Mouse (Mus musculus) neural tube, embryonic 13.5 days (tissue): ENCODE measurements around the gene Nsun4. TPM values are rescaled to one million over a fixed set of nuclear protein-coding genes. Genes with fewer than 3 reads are reported as not detected.

Experiments used
- ATAC-seq: fragments of 200-750 bp; cut with Nextera tagmentation; 2 replicates; pipeline ENCODE4 v1.8.0; 2017; ENCODE audit warnings: low read depth, mild to moderate bottlenecking, moderate TSS enrichment, moderate library complexity
- H3K27ac ChIP-seq: fragments of 300-500 bp; sonication (generic); replicated peaks from 2 replicates; pipeline ENCODE4 v1.5.1; 2015; ENCODE audit warnings: moderate library complexity, mild to moderate bottlenecking, inconsistent platforms
- H3K27me3 ChIP-seq: fragments of 300-500 bp; sonication (generic); 2 replicates; pipeline ENCODE4 v1.6.1; 2015; ENCODE audit warnings: mild to moderate bottlenecking, inconsistent platforms
- H3K36me3 ChIP-seq: fragments of 300-500 bp; sonication (generic); 2 replicates; pipeline ENCODE4 v1.6.1; 2015; ENCODE audit warnings: mild to moderate bottlenecking, inconsistent platforms
- H3K4me1 ChIP-seq: fragments of 300-500 bp; sonication (generic); replicated peaks from 2 replicates; pipeline ENCODE4 v1.6.1; 2015; ENCODE audit warnings: inconsistent platforms
- H3K4me2 ChIP-seq: fragments of 300-500 bp; sonication (generic); 2 replicates; pipeline ENCODE4 v1.6.1; 2015; ENCODE audit warnings: inconsistent platforms, mild to moderate bottlenecking, moderate library complexity
- H3K4me3 ChIP-seq: fragments of 300-500 bp; sonication (generic); 2 replicates; pipeline ENCODE4 v1.5.1; 2015; ENCODE audit warnings: mild to moderate bottlenecking, inconsistent platforms
- H3K9ac ChIP-seq: fragments of 300-500 bp; sonication (generic); 2 replicates; pipeline ENCODE4 v1.6.1; 2015; ENCODE audit warnings: moderate library complexity, mild to moderate bottlenecking, inconsistent platforms
- H3K9me3 ChIP-seq: fragments of 300-500 bp; sonication (generic); 2 replicates; pipeline ENCODE4 v1.6.1; 2016; ENCODE audit warnings: inconsistent platforms
- WGBS: fragments of 180-500 bp; shearing (Covaris S2); methylation state at CpG from one replicate; pipeline ENCODE4 v1.1.7; 2015; 5-methylcytosine and 5-hydroxymethylcytosine counted together
- polyA plus RNA-seq: library from polyadenylated mRNA; unstranded; fragments of >200 nt; fragmentation: Nextera tagmentation; extraction: Ambion mirVana; gene quantifications from 2 replicates; pipeline ENCODE4 v1.2.1, GENCODE M21; 2015

Gene Nsun4
- polyA plus RNA-seq, 1 experiment from 2014 or later: 17.2 TPM

- H3K27me3 ChIP-seq: no peaks in the 10 kb centered on the region
- no peak for ATAC-seq
- 56% methylated on average over 4 of the region's 4 CpGs for WGBS
- peak overlapping the region; percentile 31; the same call in 1 of the 2 replicates for H3K9ac ChIP-seq
- H3K36me3 ChIP-seq: peaks cover 26% of the 10 kb centered on the region
- no peak overlapping the region for H3K27ac ChIP-seq
- peaks cover 39% of the 10 kb centered on the region for H3K4me1 ChIP-seq
- H3K9me3 ChIP-seq: no peaks in the 10 kb centered on the region
- peak overlapping the region; percentile 30; the same call in 1 of the 2 replicates for H3K4me2 ChIP-seq
- H3K4me3 ChIP-seq: peak overlapping the region; percentile 2; the same call in 1 of the 2 replicates
These were observed 19.5 kb upstream of the Nsun4 start for GRCm38 (mm10) chr4:116073146-116073545.

- 93% methylated on average over 6 of the region's 6 CpGs for WGBS
- Histone ChIP-seq H3K4me1 (peaks cover 24% of the 10 kb centered on the region), H3K27me3 (no peaks in the 10 kb centered on the region), H3K27ac (no peak overlapping the region), H3K9me3 (no peaks in the 10 kb centered on the region), H3K9ac (no peak overlapping the region), H3K4me3 (no peak overlapping the region), H3K4me2 (no peak overlapping the region), H3K36me3 (peaks cover 53% of the 10 kb centered on the region)
- ATAC-seq: no peak
These were observed 16.4 kb upstream of the Nsun4 start for GRCm38 (mm10) chr4:116070116-116070515.

- Histone ChIP-seq H3K9me3 (no peaks in the 10 kb centered on the region), H3K27ac (no peak overlapping the region), H3K4me3 (no peak overlapping the region), H3K4me2 (no peak overlapping the region), H3K36me3 (peaks cover 34% of the 10 kb centered on the region), H3K9ac (no peak overlapping the region), H3K27me3 (no peaks in the 10 kb centered on the region), H3K4me1 (no peaks in the 10 kb centered on the region)
- 67% methylated on average over 1 of the region's 1 CpGs for WGBS
- ATAC-seq: no peak
These were observed 10.2 kb upstream of the Nsun4 start for GRCm38 (mm10) chr4:116063855-116064254.

GRCm38 (mm10) chr4:116059012-116059726 is 5.5 kb upstream of the Nsun4 start:
- no peak overlapping the region for H3K4me3 ChIP-seq
- ATAC-seq: no peak
- H3K36me3 ChIP-seq: no peaks in the 10 kb centered on the region
- no peak overlapping the region for H3K27ac ChIP-seq
- 81% methylated on average over 5 of the region's 5 CpGs for WGBS
- no peak overlapping the region for H3K4me2 ChIP-seq
- no peak overlapping the region for H3K9ac ChIP-seq
- no peaks in the 10 kb centered on the region for H3K27me3 ChIP-seq
- H3K4me1 ChIP-seq: peaks cover 4% of the 10 kb centered on the region
- no peaks in the 10 kb centered on the region for H3K9me3 ChIP-seq

- Histone ChIP-seq H3K9ac (no peak overlapping the region), H3K4me3 (no peak overlapping the region), H3K27ac (no peak overlapping the region), H3K36me3 (no peaks in the 10 kb centered on the region), H3K4me1 (peaks cover 14% of the 10 kb centered on the region), H3K27me3 (no peaks in the 10 kb centered on the region), H3K9me3 (no peaks in the 10 kb centered on the region), H3K4me2 (no peak overlapping the region)
- ATAC-seq: no peak
- WGBS: 0% methylated on average over 1 of the region's 1 CpGs
These were observed 3.9 kb upstream of the Nsun4 start for GRCm38 (mm10) chr4:116057559-116057958.

- peaks cover 7% of the 10 kb centered on the region; the same call in 1 of the 2 replicates for H3K36me3 ChIP-seq
- H3K27me3 ChIP-seq: no peaks in the 10 kb centered on the region
- peak overlapping the region; percentile 54 for H3K4me3 ChIP-seq
- H3K27ac ChIP-seq: peak overlapping the region; percentile 90
- ATAC-seq: peak; percentile 52; the same call in 1 of the 2 replicates
- 7% methylated on average over 20 of the region's 22 CpGs for WGBS
- peak overlapping the region; percentile 73 for H3K4me2 ChIP-seq
- peaks cover 19% of the 10 kb centered on the region for H3K4me1 ChIP-seq
- no peaks in the 10 kb centered on the region for H3K9me3 ChIP-seq
- H3K9ac ChIP-seq: peak overlapping the region; percentile 68
These were observed 966 bp downstream of the Nsun4 start for GRCm38 (mm10) chr4:116052526-116053293.

GRCm38 (mm10) chr4:116049211-116049610 is 4.5 kb downstream of the Nsun4 start:
- peaks cover 12% of the 10 kb centered on the region; the same call in 1 of the 2 replicates for H3K36me3 ChIP-seq
- H3K9ac ChIP-seq: no peak overlapping the region
- no peak for ATAC-seq
- no peak overlapping the region for H3K4me2 ChIP-seq
- peaks cover 15% of the 10 kb centered on the region for H3K4me1 ChIP-seq
- H3K27me3 ChIP-seq: no peaks in the 10 kb centered on the region
- 89% methylated on average over 3 of the region's 3 CpGs for WGBS
- H3K9me3 ChIP-seq: no peaks in the 10 kb centered on the region
- H3K27ac ChIP-seq: no peak overlapping the region
- no peak overlapping the region for H3K4me3 ChIP-seq

- H3K27me3 ChIP-seq: no peaks in the 10 kb centered on the region
- no peak overlapping the region for H3K9ac ChIP-seq
- no peak overlapping the region for H3K27ac ChIP-seq
- no peak overlapping the region for H3K4me2 ChIP-seq
- H3K36me3 ChIP-seq: peaks cover 17% of the 10 kb centered on the region; the same call in 1 of the 2 replicates
- no peak for ATAC-seq
- 84% methylated on average over 7 of the region's 7 CpGs for WGBS
- no peaks in the 10 kb centered on the region for H3K9me3 ChIP-seq
- H3K4me1 ChIP-seq: peaks cover 12% of the 10 kb centered on the region
- no peak overlapping the region for H3K4me3 ChIP-seq
These were observed 5.4 kb downstream of the Nsun4 start for GRCm38 (mm10) chr4:116048130-116048920.

GRCm38 (mm10) chr4:116047681-116048080 is 6.0 kb downstream of the Nsun4 start:
- Histone ChIP-seq H3K9ac (no peak overlapping the region), H3K36me3 (peaks cover 18% of the 10 kb centered on the region), H3K4me3 (no peak overlapping the region), H3K27ac (no peak overlapping the region), H3K4me2 (no peak overlapping the region), H3K9me3 (no peaks in the 10 kb centered on the region), H3K27me3 (no peaks in the 10 kb centered on the region), H3K4me1 (peaks cover 7% of the 10 kb centered on the region; the same call in 1 of the 2 replicates)
- WGBS: 95% methylated on average over 1 of the region's 1 CpGs
- no peak for ATAC-seq

- Histone ChIP-seq H3K4me3 (no peak overlapping the region), H3K9me3 (no peaks in the 10 kb centered on the region), H3K4me2 (no peak overlapping the region), H3K36me3 (peaks cover 25% of the 10 kb centered on the region), H3K9ac (no peak overlapping the region), H3K27me3 (no peaks in the 10 kb centered on the region), H3K4me1 (no peaks in the 10 kb centered on the region), H3K27ac (no peak overlapping the region)
- ATAC-seq: no peak
- WGBS: 92% methylated on average over 2 of the region's 2 CpGs
These were observed 7.1 kb downstream of the Nsun4 start for GRCm38 (mm10) chr4:116046604-116047003.

- Histone ChIP-seq H3K4me3 (no peak overlapping the region), H3K27ac (no peak overlapping the region), H3K9ac (no peak overlapping the region), H3K4me1 (no peaks in the 10 kb centered on the region), H3K4me2 (no peak overlapping the region), H3K36me3 (peaks cover 32% of the 10 kb centered on the region), H3K27me3 (no peaks in the 10 kb centered on the region), H3K9me3 (no peaks in the 10 kb centered on the region)
- no peak for ATAC-seq
- 89% methylated on average over 3 of the region's 3 CpGs for WGBS
These were observed 11.5 kb downstream of the Nsun4 start for GRCm38 (mm10) chr4:116042186-116042585.

GRCm38 (mm10) chr4:116040466-116040865 is 13.2 kb downstream of the Nsun4 start:
- no peak overlapping the region for H3K9ac ChIP-seq
- no peaks in the 10 kb centered on the region for H3K9me3 ChIP-seq
- peaks cover 36% of the 10 kb centered on the region for H3K36me3 ChIP-seq
- ATAC-seq: no peak
- 90% methylated on average over 2 of the region's 2 CpGs for WGBS
- no peaks in the 10 kb centered on the region for H3K4me1 ChIP-seq
- no peak overlapping the region for H3K27ac ChIP-seq
- no peaks in the 10 kb centered on the region for H3K27me3 ChIP-seq
- no peak overlapping the region for H3K4me3 ChIP-seq
- H3K4me2 ChIP-seq: no peak overlapping the region
